Mouse (Mus musculus): Measurements from ENCODE around the gene Srebf1.

- no peak for TF ChIP-seq CTCF (IDR thresholded peaks at IDR 0.05; ENCODE audit: control insufficient read depth, insufficient read depth, insufficient read length)
- no peak for TF ChIP-seq MYOG (IDR thresholded peaks at IDR 0.05; ENCODE audit: control insufficient read depth, extremely low read depth, insufficient read length)
- no peak for TF ChIP-seq USF1 (IDR thresholded peaks at IDR 0.05; ENCODE audit: low read depth)
- no peak for TF ChIP-seq MAX (IDR thresholded peaks at IDR 0.05)
- TF ChIP-seq CEBPB (IDR thresholded peaks at IDR 0.05; ENCODE audit: low read depth): no peak
Measured at GRCm38 (mm10) chr11:60224676-60225075, 2.3 kb upstream of the Srebf1 start.

Data from C2C12 (cell line).